Mouse (Mus musculus): ENCODE results near the gene Hibadh. TPM values are rescaled to one million over a fixed set of nuclear protein-coding genes. Genes with fewer than 3 reads are reported as not detected.

The Hibadh gene
- 83.5 TPM for polyA plus RNA-seq (2017; shearing (Covaris generic))

GRCm38 (mm10) chr6:52640224-52640712, at the start of gene Hibadh:
Hibadh (minus strand) TSS chr6:52640389.

Other genes with a start within 250 kb of the Hibadh start
- 323 TPM for gene Tax1bp1, start 73.3 kb upstream of the Hibadh start, polyA plus RNA-seq (2017; shearing (Covaris generic))

All from CD4-positive, CD25-positive, alpha-beta regulatory T cell, adult 9 weeks (primary cell).